Mouse (Mus musculus) olfactory bulb, adult 2 months (tissue): Measurements from ENCODE around the gene Slc17a7.

Source experiments
- CTCF ChIP-seq: fragments of 200-500 bp; IDR thresholded peaks from 2 replicates; pipeline ENCODE4 v1.5.1; 2012; ENCODE audit warnings: low read depth, mild to moderate bottlenecking, low read length, moderate library complexity; ENCODE audit not compliant: insufficient read depth
- POLR2A ChIP-seq: fragments of 200-500 bp; IDR thresholded peaks from 2 replicates; pipeline ENCODE4 v1.6.1; 2012; ENCODE audit warnings: mild to moderate bottlenecking, low read depth, low read length, moderate library complexity; ENCODE audit not compliant: insufficient read depth

GRCm38 (mm10) chr7:45158991-45159390, 4.8 kb upstream of the Slc17a7 start:
- no peak for TF ChIP-seq CTCF
- TF ChIP-seq POLR2A: no peak
